Mouse (Mus musculus) induced T-regulatory cell, adult 2 months (primary cell): ENCODE results near the gene Ranbp17.
A peak's percentile ranks its signal among the peaks of the same experiment; 100 is the strongest.

Experiments used
- DNase-seq: peaks from one replicate; pipeline ENCODE4 v3.0.0-alpha.2; 2012; ENCODE audit warnings: low read depth

Gene Ranbp17

DNA sequence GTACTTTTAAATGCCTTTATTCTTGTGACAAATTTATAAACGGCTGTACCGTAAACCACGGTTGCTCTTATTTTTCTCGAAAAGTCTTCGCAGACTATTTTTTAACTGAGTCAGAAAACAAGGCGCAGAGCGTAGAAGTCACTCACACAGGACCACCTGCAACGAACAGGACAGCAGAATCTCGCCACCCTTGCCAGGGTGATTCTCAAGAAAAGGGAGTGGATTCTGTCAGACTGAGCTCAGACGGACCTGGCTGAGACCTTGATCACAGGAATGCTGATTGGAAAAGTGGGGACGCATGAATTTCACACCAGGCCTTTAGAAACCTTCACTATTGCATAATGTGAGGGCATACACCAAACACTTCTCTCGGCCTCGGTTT lies 316.4 kb downstream of the Ranbp17 start:
- DNase-seq = no peak

- DNase-seq = no peak
Measured at GRCm38 (mm10) chr11:33196447-33197132, 317.0 kb downstream of the Ranbp17 start.

DNA sequence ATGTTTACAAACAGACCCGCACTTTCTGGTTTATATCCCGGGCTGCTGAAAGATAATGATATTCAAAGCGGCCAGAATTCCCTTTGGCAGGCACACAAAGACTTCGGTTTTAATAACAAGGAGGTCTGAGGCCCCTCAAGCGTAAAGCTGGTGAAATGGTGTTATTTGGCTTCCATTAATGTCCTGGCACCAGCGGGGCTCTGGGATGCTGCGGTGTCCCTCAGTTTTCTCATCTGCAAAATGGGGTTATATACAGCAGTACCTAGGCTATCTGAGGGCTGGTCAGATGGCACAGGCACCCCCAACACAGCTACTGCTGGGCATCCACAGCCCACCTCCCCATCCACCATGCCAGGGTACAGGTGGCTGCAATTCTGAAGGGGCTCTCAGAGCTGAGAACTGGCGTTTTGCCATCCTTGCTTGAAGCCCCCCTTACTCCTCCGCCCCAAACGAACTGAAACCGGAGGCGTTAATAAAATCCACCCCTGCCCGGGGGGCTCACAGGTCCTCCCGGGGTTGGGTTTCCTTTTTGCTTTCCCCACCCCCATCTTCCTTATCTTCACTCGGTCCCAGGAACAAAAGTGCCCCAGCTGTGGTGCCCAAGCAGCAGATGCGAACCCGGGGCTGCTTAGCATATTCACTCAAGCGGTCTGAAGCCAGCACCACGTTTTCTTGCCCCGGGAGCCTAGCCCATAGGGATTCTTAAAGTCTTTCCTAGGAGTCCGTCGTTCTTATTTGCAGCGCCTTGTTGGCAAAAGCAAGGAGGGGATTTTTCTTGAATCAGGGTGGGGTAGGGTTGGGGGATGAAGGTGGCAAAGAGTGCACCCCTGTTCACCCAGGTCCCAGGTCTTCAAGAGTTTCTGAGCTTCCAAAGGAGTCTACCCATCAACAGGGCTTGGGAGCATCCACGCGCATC lies 317.8 kb downstream of the Ranbp17 start:
- DNase-seq = no peak

DNA sequence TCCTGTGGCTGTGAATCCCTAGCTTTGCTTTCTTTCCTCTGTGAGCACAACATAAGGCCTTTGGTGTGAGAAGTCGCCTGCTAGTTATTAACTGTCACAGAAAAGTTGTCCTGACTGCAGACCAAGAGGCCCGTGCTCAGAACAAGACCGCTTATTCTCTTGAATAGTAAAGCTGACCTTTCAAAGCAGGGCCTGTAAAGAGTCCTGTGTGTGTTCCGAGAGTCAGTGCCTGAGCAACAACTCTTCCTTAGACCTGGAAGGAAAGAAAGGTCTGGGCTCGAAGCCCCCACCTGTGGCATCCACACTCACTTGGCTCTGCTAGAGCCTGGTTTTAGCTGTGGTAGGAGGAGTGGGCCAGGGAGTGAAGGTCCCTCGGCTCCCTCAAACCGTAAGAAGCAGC lies 318.5 kb downstream of the Ranbp17 start:
- DNase-seq = no peak

DNA sequence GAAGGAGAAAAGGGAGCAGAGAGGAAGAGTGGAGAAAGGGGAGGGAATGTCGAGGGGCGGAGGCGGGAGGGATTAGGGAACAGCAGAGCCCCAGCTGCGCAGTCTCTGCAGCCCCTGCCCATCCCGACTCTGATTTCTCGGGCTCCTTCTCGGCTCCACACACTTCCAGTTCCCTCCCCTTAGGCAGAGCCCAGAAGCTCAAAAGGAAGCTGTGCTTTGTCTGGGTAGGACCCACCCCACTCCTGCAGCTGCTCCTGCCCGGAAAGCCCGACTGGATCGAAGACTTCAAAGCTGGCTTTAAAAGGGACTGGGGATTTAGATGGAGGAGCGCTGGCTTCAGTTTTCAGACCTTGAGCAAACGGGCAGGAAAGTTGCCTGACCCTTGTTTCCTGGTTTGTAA lies 319.9 kb downstream of the Ranbp17 start:
- no peak for DNase-seq

DNA sequence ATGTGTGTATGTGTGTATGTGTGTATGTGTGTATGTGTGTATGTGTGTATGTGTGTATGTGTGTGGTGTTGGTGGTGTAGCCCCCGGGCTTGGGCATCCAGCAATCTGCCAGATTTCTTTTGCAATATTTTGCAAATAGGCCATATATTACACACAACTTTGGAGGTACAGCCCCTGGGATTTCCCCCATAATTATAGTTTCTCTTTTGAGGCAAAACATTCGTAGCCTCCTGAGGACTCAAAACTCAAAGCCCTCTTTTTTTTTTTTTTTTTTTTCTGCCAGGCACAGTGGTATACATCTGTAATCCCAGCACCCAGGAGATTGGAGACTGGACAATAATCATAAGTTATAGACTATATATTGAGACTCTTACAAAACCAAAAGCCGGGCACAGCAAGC lies 331.7 kb downstream of the Ranbp17 start:
- peak; percentile 32 for DNase-seq

DNA sequence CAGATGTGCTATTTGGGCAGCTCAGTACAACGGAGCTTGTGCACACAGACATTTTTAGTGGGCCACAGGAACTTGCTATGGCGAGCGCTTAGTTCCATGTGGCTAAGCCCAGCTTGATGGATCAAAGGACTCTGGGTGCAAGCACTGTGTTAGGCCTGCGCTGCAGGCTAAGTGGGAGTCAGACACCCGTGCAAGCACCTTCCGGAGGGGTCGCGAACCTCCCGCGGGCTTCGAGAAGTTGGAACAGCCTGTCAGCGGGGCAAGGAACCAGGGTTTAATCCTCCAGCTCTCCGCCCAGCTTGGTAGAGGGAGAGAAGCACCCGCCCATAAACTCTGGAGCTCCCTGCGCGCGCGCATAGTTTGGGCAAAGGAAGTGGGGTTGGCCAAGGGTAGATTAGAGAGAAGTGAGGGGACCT lies 332.8 kb downstream of the Ranbp17 start:
- DNase-seq = no peak

- no peak for DNase-seq
Measured at GRCm38 (mm10) chr11:33179802-33180201, 333.7 kb downstream of the Ranbp17 start.

DNA sequence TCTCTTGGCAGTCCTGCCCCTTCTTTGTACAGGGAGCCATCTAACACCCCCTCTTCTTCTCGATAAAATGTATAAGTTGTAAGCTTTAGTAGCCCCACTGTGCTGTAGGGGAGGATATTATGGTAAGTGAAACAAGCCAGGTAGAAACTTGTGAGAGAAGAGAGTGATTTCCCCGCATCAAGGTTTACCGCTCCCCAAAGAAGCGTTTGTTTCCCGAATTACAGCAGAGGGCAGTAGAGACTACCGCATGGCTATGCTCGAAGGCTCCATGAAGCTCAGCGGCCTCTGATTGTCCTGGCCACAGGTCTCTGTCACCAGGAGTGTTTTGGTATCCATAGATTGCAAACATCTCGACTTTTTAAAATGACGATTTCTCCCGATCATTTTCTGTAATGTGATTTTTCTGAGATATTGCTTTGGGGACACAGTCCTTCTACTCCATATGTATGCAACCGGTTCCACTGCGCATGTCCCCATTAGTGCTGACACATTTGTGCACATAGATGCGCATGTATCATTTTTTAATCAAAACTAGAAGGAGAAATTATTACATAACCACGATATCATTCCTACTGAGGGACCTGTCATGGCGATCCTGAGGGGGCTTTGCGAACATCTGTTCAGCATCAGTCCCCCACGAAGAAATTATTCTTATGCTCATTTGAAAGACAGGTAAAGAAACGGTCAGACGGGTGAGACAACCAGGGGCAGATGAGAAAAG lies 336.9 kb downstream of the Ranbp17 start:
- DNase-seq = peak; percentile 51

- DNase-seq = no peak
Measured at GRCm38 (mm10) chr11:33175768-33176167, 337.8 kb downstream of the Ranbp17 start.

GRCm38 (mm10) chr11:33170489-33170888 lies 343.1 kb downstream of the Ranbp17 start:
- DNase-seq = peak; percentile 74

DNA sequence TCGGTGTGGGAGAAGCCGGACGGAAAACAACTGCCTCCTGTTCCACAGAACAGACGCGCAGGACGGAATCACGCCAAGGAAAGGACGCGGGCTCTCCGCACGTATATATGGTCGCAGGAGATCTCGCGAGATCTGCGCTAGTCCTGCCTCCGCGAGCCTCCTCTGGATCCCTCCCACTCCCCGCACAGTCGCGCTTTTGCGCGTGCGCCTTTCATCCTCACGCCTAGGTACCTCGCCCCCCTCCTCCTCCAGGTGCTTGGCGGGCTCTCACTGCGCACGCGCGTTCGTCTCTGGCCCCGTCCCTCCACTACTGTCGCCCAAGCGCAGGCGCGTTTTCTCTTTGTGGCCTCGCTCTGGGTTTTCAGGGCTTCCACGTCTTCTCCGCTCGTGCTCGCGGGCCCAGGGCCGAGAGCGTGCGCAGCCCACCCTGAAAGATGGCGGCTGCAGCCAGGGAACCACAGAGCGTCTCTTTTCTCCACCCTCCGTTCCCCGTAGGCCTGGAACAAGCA lies 350.5 kb downstream of the Ranbp17 start, which contains the start of gene Npm1:
Npm1 (minus strand) TSS at position 209 of the 509 bp plus-strand sequence.
- peak; percentile 100 for DNase-seq

- peak; percentile 86 for DNase-seq
Measured at GRCm38 (mm10) chr11:33162211-33162997, 351.1 kb downstream of the Ranbp17 start.
